Mouse (Mus musculus): ENCODE data around the gene Pex16.

Pex16 gene

GRCm38 (mm10) chr2:92370375-92370774, 4.1 kb upstream of the Pex16 start:
- no peak for DNase-seq (ENCODE audit: extremely low spot score)

GRCm38 (mm10) chr2:92370821-92371805, 3.4 kb upstream of the Pex16 start:
- DNase-seq (ENCODE audit: extremely low spot score), result peak; percentile 78

DNA sequence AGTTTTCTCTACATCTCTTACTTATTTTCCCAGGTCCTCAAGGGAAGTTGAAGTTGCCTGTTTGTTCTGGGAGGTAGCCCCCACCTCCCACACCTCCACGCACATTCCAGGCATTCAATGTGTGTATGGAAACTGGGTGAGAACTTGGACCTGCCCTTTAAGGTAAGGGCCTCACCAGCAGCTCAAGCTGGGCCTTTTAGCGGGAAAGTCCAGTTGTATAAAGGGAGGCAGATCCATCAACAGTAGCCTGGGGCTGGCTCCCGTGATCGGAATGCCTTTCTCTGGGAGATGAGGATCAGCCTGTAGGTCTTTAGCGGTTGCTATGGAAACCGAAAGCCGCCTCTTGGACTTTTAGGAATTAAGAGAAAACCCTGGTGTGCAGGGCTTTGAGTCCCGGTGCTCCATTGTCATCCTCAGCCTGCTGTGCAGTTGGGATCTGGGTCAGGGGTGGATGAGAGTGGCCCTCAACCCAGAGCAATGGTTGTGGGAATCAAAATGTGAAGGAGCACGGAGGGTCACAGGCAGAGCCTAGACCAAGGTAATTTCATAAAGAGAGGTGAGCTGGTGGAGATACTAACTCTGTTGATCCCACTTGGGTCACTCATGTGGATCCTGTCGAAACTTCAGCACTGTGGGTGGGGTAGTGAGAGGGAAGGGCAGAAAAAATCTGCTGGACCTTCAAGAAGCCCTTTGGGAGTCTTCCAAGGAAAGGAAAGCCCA, 2.3 kb upstream of the Pex16 start:
- DNase-seq (ENCODE audit: extremely low spot score), result peak; percentile 68

- DNase-seq (ENCODE audit: extremely low spot score), result no peak
Measured at GRCm38 (mm10) chr2:92372767-92373436, 1.6 kb upstream of the Pex16 start.

DNA sequence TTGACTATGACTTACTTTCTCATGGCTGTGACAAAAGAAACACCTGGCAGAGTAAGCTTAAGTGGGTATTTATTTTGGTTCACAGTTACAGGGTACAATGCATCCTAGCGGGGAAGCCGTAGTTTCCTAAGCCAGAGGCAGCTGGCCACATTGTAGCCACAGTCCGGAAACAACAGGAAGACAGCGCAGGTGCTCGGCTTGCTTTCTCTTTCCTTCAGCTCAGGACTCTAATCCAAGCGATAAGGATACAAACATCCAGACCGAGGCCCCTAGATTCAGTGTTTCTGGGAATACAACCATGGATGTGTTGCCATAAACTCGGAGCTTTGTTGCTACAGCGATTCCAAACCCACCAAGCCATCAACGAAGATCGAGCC, 1.1 kb upstream of the Pex16 start:
- DNase-seq (ENCODE audit: extremely low spot score), result no peak

DNA sequence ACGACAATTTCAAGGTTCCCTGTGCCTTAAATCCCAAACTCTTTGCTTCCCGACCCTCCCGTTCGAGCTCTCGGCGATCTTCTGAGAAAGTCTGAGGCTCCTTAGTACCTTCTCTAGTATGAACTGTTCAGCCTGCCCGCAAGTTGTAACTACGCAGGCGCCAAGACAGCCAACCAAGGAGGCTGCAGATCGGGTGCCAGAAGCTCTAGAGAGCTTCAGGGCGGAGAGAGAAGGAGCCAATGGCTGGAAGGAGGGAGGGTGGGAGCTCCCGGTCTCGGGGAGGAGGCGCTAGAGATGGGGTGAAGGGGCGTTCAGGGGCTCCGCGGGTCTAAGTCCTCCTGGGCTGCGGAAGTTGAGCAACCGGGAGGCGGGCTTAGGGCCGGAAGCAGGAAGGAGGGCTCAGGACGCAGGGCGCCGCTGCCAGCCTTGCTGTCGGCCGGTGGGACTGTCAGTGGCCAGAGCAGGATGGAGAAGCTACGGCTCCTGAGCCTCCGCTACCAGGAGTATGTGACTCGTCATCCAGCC, 685 bp downstream of the Pex16 start:
- DNase-seq (ENCODE audit: extremely low spot score), result peak; percentile 92

- no peak for DNase-seq (ENCODE audit: extremely low spot score)
Measured at GRCm38 (mm10) chr2:92375788-92376187, 1.3 kb downstream of the Pex16 start.

GRCm38 (mm10) chr2:92376300-92376699, 1.8 kb downstream of the Pex16 start:
- no peak for DNase-seq (ENCODE audit: extremely low spot score)

- no peak for DNase-seq (ENCODE audit: extremely low spot score)
Measured at GRCm38 (mm10) chr2:92377320-92377719, 2.8 kb downstream of the Pex16 start.

DNA sequence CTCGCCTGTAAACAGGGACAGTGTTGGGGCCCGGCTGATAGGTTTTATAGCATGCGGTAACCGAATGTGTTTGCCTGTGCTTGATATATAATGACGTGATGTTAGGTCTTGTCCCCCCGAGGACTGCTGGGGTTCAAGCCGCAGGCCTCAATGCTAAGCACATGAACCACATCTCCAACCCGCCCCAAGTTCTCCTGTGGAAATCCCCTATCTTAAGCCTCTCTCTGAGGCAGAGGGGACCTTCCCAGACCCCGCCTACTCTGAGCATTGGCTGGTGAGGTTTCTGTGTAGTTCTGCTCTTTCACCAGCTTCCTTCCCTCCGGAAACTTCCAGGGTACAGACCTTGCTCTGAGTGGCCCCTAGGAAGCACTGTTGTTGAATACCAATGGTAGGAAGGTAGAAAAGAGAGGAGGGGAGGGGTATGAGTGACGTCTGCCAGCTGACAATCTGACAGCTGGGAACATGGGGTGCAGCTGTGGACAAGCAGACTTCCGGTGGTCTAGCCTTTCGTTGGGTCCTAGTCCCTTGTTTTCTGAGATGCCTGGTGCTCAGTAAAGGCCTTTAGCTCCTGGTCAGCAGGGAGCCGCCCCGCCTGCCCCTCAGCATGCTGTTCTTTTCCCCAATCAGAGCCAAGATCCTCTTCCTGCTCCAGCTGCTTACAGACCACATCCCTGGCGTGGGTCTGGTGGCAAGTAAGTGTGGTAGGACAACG, 5.5 kb downstream of the Pex16 start:
- no peak for DNase-seq (ENCODE audit: extremely low spot score)

GRCm38 (mm10) chr2:92380495-92381050, 6.1 kb downstream of the Pex16 start:
- DNase-seq (ENCODE audit: extremely low spot score), result no peak

DNA sequence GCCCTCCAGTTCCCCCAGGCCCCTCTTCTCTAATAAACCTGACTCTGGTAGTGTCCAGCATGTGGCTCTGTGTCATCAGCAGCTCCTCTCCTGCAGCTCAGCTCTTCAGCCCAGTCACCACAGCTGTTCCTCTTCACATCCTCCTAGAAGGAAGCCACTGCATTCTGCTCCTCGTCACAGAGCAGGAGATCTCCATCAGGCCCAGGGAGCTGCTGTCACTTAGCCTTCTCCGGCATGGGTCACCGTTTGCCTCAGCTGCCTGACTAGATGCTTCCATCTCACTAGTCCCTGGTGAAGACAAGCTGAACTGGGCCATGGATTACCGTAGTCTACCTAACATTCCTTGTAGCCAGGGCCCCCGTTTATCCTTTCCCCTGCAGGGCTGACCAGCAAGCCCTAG, 6.7 kb downstream of the Pex16 start:
- no peak for DNase-seq (ENCODE audit: extremely low spot score)

DNA sequence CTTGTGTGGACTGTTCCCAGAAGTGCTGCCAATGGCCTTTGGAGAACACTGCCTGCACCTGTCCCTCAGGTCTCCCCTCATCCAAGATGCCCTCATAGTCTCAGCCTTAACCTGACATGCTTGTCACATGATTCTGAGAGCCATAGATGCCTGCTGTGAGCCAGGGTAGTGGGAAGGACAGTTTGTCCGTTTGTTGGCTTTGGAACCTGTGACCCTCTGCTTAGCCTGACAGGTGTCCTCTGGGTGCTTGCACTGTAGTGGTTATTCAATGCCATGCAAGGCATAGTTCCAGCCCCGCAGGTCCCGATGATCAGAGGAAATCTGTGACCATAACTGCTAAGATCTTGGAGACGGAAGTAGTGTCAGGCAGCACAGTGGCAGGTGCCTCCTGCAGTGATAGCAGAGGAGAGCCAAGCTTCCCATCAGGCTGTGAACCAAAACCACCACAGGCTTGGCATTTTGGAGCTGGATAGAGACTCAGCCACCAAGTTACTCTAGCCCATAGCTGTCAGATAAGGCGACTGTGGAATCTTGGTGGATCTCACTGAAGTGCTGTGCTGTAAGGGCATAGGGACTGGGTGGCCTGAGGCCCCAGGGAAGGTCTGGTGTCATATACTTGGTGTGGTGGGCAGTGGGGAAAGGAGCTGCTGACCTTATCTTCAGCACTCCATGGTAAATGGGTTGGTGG, 7.6 kb downstream of the Pex16 start, which contains the start of gene 1700029I15Rik:
Gene 1700029I15Rik (plus strand): TSS at position 638 of the 688 bp plus-strand sequence.
- DNase-seq (ENCODE audit: extremely low spot score), result no peak

- DNase-seq (ENCODE audit: extremely low spot score), result no peak
Measured at GRCm38 (mm10) chr2:92382759-92383158, 8.3 kb downstream of the Pex16 start.

DNA sequence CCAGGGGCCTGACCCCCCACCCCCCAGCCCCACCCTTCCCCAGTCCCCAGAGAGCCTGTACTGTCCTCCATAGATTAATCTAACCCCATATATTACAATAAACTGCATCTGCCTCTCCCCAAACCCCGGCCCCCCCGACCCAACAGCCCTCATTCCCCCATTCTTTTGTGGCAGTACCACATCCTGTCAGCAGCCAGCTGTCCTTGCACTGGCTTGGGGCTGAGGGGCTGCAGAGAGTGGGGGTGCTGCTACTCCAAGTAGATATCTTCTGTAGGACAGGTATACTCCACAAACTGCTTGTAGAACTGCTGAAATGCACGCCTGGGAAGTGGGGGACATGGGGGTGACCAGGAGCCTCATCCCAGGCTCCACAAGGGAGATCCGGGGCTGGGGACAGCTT, 9.6 kb downstream of the Pex16 start:
- no peak for DNase-seq (ENCODE audit: extremely low spot score)

- no peak for DNase-seq (ENCODE audit: extremely low spot score)
Measured at GRCm38 (mm10) chr2:92385113-92386051, 10.9 kb downstream of the Pex16 start.

GRCm38 (mm10) chr2:92386821-92387570, 12.5 kb downstream of the Pex16 start:
- no peak for DNase-seq (ENCODE audit: extremely low spot score)

GRCm38 (mm10) chr2:92387646-92388045, 13.2 kb downstream of the Pex16 start:
- DNase-seq (ENCODE audit: extremely low spot score), result no peak

Data from embryo, embryonic 9.5 days (tissue).